In genomic region chr5:20861901-20862300, GRCm38 (mm10) we compare ENCODE assay signal across 21 mouse cellular contexts. TPM values are rescaled to one million over a fixed set of nuclear protein-coding genes. Genes with fewer than 3 reads are reported as not detected.
DNase-seq lines count a peak whose midpoint lies in the region; TF ChIP-seq lines count a peak whose summit lies in the region.
"Had no signal": no experiment of that assay in that cellular context is flagged by ENCODE, and none has a peak within 500 bp of the region (broad histone marks: within the 10 kb centered on the region; RNA-seq: fewer than 3 reads in every experiment).

No protein-coding gene starts in this region.

- no peak overlapping the region for H3K27ac ChIP-seq in layer of hippocampus, adult 2 months
- H3K27ac ChIP-seq: embryonic facial prominence, embryonic 10.5 days; embryonic facial prominence, embryonic 13.5 days; forebrain, embryonic 13.5 days; hindbrain, embryonic 12.5 days; hindbrain, embryonic 15.5 days; intestine, embryonic 15.5 days had no signal

- intact Hi-C loops in gastrocnemius, postnatal 14 days (cut with DNase I; ENCODE audit: low total_unique reads), result no loop called here

- peak; percentile 34 for TF ChIP-seq CTCF in layer of hippocampus, adult 2 months (conservative IDR thresholded peaks at IDR 0.05)

- peak; percentile 10 for DNase-seq in gastrocnemius, postnatal 14 days
- no peak for DNase-seq in gastrocnemius, postnatal 25 days
- DNase-seq in layer of hippocampus, adult 2 months (ENCODE audit: low spot score in 2 of 2), result no peak
- DNase-seq in layer of hippocampus, adult 11-12 months (ENCODE audit: low spot score), result no peak
- DNase-seq in adipocyte (ENCODE audit: low spot score), result peak; percentile 68
- no peak for DNase-seq in thymus, postnatal 25 days
- DNase-seq: adrenal gland, adult 2 months; adrenal gland, postnatal 14 days; cerebellum, adult 11-12 months; cerebellum, adult 8-10 months; cerebellum, postnatal 36 days; embryo, embryonic 11 days; gastrocnemius, postnatal 10 days; kidney, adult 11 months had no signal

- H3K4me3 ChIP-seq in layer of hippocampus, adult 2 months, result no peak overlapping the region
- H3K4me3 ChIP-seq: embryonic facial prominence, embryonic 10.5 days; embryonic facial prominence, embryonic 13.5 days; erythroblast, embryonic 14.5 days; forebrain, embryonic 13.5 days; hindbrain, embryonic 12.5 days; hindbrain, embryonic 15.5 days; intestine, embryonic 15.5 days had no signal

RNA-seq across cellular contexts. Expression of gene Phtf2, which starts 20.0 kb away (rescaled TPM):
- total RNA-seq in gastrocnemius, postnatal 14 days (2021), result 100 to 1,000 TPM; 106 to 113 TPM
- total RNA-seq in gastrocnemius, postnatal 25 days (2021), result 100 to 1,000 TPM; 134 to 156 TPM
- total RNA-seq in layer of hippocampus, adult 2 months (2021), result 10 to 100 TPM; 12.1 to 13.6 TPM

RNA-seq across cellular contexts. Expression of gene Tmem60, which starts 20.1 kb away (rescaled TPM):
- 10 to 100 TPM; 14.4 to 16.6 TPM for total RNA-seq in gastrocnemius, postnatal 14 days (2021)
- 10 to 100 TPM; 14.5 to 18.0 TPM for total RNA-seq in gastrocnemius, postnatal 25 days (2021)
- 10 to 100 TPM; 19.7 to 21.8 TPM for total RNA-seq in layer of hippocampus, adult 2 months (2021)

Comparison
In these comparisons a context has a peak if more than half of its experiments do, and no peak if none do; other contexts are left out.
1. DNase-seq: peak in gastrocnemius, postnatal 14 days (single experiment) and adipocyte (single experiment); none in gastrocnemius, postnatal 25 days (single experiment), layer of hippocampus, adult 2 months (0 of 2), layer of hippocampus, adult 11-12 months (single experiment) and thymus, postnatal 25 days (single experiment).
2. RNA of gene Phtf2, which starts 20.0 kb away (total RNA-seq): 134 to 156 TPM in gastrocnemius, postnatal 25 days and 106 to 113 TPM in gastrocnemius, postnatal 14 days; 12.1 to 13.6 TPM in layer of hippocampus, adult 2 months; every median in the first group is over 4 times any median in the second.